Mouse (Mus musculus) spleen, postnatal 4 days (tissue): ENCODE measurements around the gene Larp1b.

Source experiments
- DNase-seq, 2 experiments: peaks; one replicate each; pipeline ENCODE4 v3.0.0; 2022; ENCODE audit warnings: low spot score in 2 of 2

The Larp1b gene

GRCm38 (mm10) chr3:41082885-41083789 lies 133.5 kb downstream of the Larp1b start, which contains the start of gene Pgrmc2:
Pgrmc2 (minus strand) TSS chr3:41083046.
- peak; percentile 98 to 99 for DNase-seq

GRCm38 (mm10) chr3:41083790-41084112 lies 134.1 kb downstream of the Larp1b start:
- no peak for DNase-seq

GRCm38 (mm10) chr3:41084421-41084820 lies 134.8 kb downstream of the Larp1b start:
- no peak for DNase-seq

GRCm38 (mm10) chr3:41087071-41087470 lies 137.4 kb downstream of the Larp1b start:
- no peak for DNase-seq
